Mouse (Mus musculus) testis, adult 2 months (tissue): Measurements from ENCODE around the gene App.

ENCODE experiments used
- CTCF ChIP-seq: fragments of 200-500 bp; IDR thresholded peaks from 2 replicates; pipeline ENCODE4 v1.5.1; 2012; ENCODE audit warnings: low read depth, mild to moderate bottlenecking, inconsistent platforms, low read length, moderate library complexity; ENCODE audit not compliant: control insufficient read depth, insufficient read depth, insufficient replicate concordance
- POLR2A ChIP-seq: fragments of 200-500 bp; IDR thresholded peaks from 2 replicates; pipeline ENCODE4 v1.6.1; 2012; ENCODE audit warnings: low read depth, mild to moderate bottlenecking, inconsistent platforms, low read length, moderate library complexity; ENCODE audit not compliant: control insufficient read depth

- TF ChIP-seq POLR2A (no peak), CTCF (no peak)
Observed at GRCm38 (mm10) chr16:85056212-85056611, 117.4 kb downstream of the App start.
